Mouse (Mus musculus): ENCODE results near the gene Lrp6.

DNA sequence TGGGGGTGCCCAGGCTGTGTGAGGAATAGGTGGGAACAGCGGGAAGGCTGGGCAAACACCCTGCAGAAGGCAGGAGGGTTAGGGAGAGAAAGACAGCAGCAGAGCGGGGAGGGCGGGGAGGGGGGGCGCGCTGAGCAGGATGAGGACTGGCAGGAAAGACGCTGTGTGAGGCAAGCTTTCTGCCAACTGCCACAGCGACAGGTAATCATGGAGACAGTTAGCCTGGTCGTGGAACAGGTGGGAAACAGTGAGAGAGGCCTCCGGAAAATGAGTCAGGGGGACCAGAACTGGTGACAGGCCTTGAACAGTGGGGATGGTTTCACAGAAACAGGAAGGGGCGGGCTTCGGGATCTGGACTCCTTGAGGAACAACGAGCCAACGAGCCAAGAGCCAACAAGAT is 45.1 kb upstream of the Lrp6 start:
- TF ChIP-seq CTCF (IDR thresholded peaks at IDR 0.05; ENCODE audit: low read depth) (no peak), EP300 (IDR thresholded peaks at IDR 0.05; ENCODE audit: low read depth) (no peak)

All from heart, postnatal 0 days (tissue).